Mouse (Mus musculus) CD8-positive naive resting alpha-beta T cell, adult 2 months (primary cell): Measurements from ENCODE around the gene 1700001O22Rik.

Experiments
- DNase-seq, 2 experiments: peaks; one replicate each; pipeline ENCODE4 v3.0.0; 2022; ENCODE audit warnings: low read depth in 2 of 2, low spot score in 2 of 2

1700001O22Rik gene

GRCm38 (mm10) chr2:30779241-30779640 is 24.2 kb downstream of the 1700001O22Rik start:
- DNase-seq: no peak

- no peak for DNase-seq
Observed at GRCm38 (mm10) chr2:30778235-30778634, 25.2 kb downstream of the 1700001O22Rik start.

GRCm38 (mm10) chr2:30777266-30777665 is 26.2 kb downstream of the 1700001O22Rik start:
- DNase-seq: no peak

GRCm38 (mm10) chr2:30775955-30776354 is 27.5 kb downstream of the 1700001O22Rik start:
- DNase-seq: no peak

GRCm38 (mm10) chr2:30773313-30774005 is 30.0 kb downstream of the 1700001O22Rik start:
- no peak for DNase-seq

GRCm38 (mm10) chr2:30772581-30773312 is 30.7 kb downstream of the 1700001O22Rik start:
- no peak for DNase-seq

GRCm38 (mm10) chr2:30771806-30772460 is 31.5 kb downstream of the 1700001O22Rik start:
- no peak for DNase-seq

- DNase-seq: no peak
Observed at GRCm38 (mm10) chr2:30771368-30771805, 32.1 kb downstream of the 1700001O22Rik start.

- no peak for DNase-seq
Observed at GRCm38 (mm10) chr2:30769187-30769586, 34.3 kb downstream of the 1700001O22Rik start.

- no peak for DNase-seq
Observed at GRCm38 (mm10) chr2:30768529-30768928, 34.9 kb downstream of the 1700001O22Rik start.

- DNase-seq: no peak
Observed at GRCm38 (mm10) chr2:30767626-30768240, 35.7 kb downstream of the 1700001O22Rik start.

GRCm38 (mm10) chr2:30766446-30766845 is 37.0 kb downstream of the 1700001O22Rik start:
- DNase-seq: no peak

GRCm38 (mm10) chr2:30760706-30761105 is 42.8 kb downstream of the 1700001O22Rik start:
- no peak for DNase-seq

- DNase-seq: no peak
Observed at GRCm38 (mm10) chr2:30759858-30760547, 43.5 kb downstream of the 1700001O22Rik start.

- DNase-seq: no peak
Observed at GRCm38 (mm10) chr2:30759442-30759841, 44.0 kb downstream of the 1700001O22Rik start.

GRCm38 (mm10) chr2:30759088-30759374 is 44.4 kb downstream of the 1700001O22Rik start:
- DNase-seq: no peak

GRCm38 (mm10) chr2:30758341-30759087 is 44.9 kb downstream of the 1700001O22Rik start:
- DNase-seq: no peak

- DNase-seq: no peak
Observed at GRCm38 (mm10) chr2:30756962-30757715, 46.3 kb downstream of the 1700001O22Rik start.

GRCm38 (mm10) chr2:30755985-30756765 is 47.3 kb downstream of the 1700001O22Rik start:
- DNase-seq: no peak
